Mouse (Mus musculus) bone marrow macrophage, adult 2 months (primary cell): ENCODE results near the gene Klre1. TPM values are rescaled to one million over a fixed set of nuclear protein-coding genes. Genes with fewer than 3 reads are reported as not detected.

Experiments
- H3K27ac ChIP-seq: 2 replicates; pipeline ENCODE4 v1.5.1; 2012; ENCODE audit warnings: low read depth, low read length; ENCODE audit not compliant: insufficient read depth
- H3K4me1 ChIP-seq: 2 replicates; pipeline ENCODE4 v1.6.1; 2012; ENCODE audit warnings: low read length; ENCODE audit not compliant: control insufficient read depth, insufficient read depth
- H3K4me3 ChIP-seq: 2 replicates; pipeline ENCODE4 v1.5.1; 2012; ENCODE audit warnings: mild to moderate bottlenecking, low read length, moderate library complexity; ENCODE audit not compliant: insufficient read depth
- CTCF ChIP-seq: IDR thresholded peaks from 2 replicates; pipeline ENCODE4 v1.5.1; 2012; ENCODE audit warnings: low read depth, mild to moderate bottlenecking, low read length, moderate library complexity
- POLR2A ChIP-seq: IDR thresholded peaks from 2 replicates; pipeline ENCODE4 v1.6.1; 2012; ENCODE audit warnings: mild to moderate bottlenecking, low read depth, low read length, borderline replicate concordance
- polyA plus RNA-seq: library from polyadenylated mRNA; stranded (reverse); fragments of >200 nt; gene quantifications from 2 replicates; pipeline ENCODE4 v1.2.4, GENCODE M21; 2012; ENCODE audit not compliant: missing spikeins, insufficient read depth, insufficient read length

Gene Klre1
- polyA plus RNA-seq, 1 experiment: not detected

GRCm38 (mm10) chr6:129541931-129542330 lies 35.8 kb upstream of the Klre1 start:
- Histone ChIP-seq H3K27ac (no peak overlapping the region), H3K4me3 (no peak overlapping the region), H3K4me1 (peaks cover 2% of the 10 kb centered on the region)
- no peak for TF ChIP-seq CTCF
- no peak for TF ChIP-seq POLR2A

GRCm38 (mm10) chr6:129542540-129542939 lies 35.2 kb upstream of the Klre1 start:
- peaks cover 6% of the 10 kb centered on the region for H3K4me1 ChIP-seq
- TF ChIP-seq POLR2A (no peak), CTCF (no peak)
- no peak overlapping the region for H3K4me3 ChIP-seq
- no peak overlapping the region for H3K27ac ChIP-seq

GRCm38 (mm10) chr6:129543709-129544606 lies 33.7 kb upstream of the Klre1 start:
- Histone ChIP-seq H3K4me3 (no peak overlapping the region), H3K4me1 (peaks cover 18% of the 10 kb centered on the region), H3K27ac (no peak overlapping the region)
- no peak for TF ChIP-seq POLR2A
- TF ChIP-seq CTCF: no peak

GRCm38 (mm10) chr6:129547277-129547676 lies 30.4 kb upstream of the Klre1 start:
- H3K4me3 ChIP-seq: no peak overlapping the region
- H3K4me1 ChIP-seq: peaks cover 20% of the 10 kb centered on the region
- no peak for TF ChIP-seq POLR2A
- TF ChIP-seq CTCF: no peak

DNA sequence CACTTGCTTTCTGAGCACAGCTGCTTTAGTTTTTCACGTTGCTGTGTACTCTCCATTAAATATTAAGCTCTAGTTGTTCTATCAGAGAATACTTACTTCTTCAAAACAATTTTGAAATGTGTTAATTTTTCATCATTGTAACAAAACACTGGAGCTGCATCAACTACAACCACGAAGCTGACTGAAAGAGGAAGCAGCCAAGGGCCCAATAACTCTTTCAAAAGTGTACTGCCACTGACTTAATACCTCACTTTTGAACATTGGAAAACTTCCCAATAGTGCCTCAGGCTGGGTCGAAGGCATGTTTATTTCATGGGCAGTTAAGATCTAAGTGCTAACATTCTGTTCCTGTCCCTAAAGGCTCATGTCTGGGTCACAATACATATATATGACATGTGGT lies 29.7 kb upstream of the Klre1 start:
- Histone ChIP-seq H3K4me3 (no peak overlapping the region), H3K4me1 (peaks cover 20% of the 10 kb centered on the region), H3K27ac (peak overlapping the region; percentile 50)
- TF ChIP-seq CTCF: no peak
- no peak for TF ChIP-seq POLR2A

More at GRCm38 (mm10) chr6:129547277-129547676, 30.4 kb upstream of the Klre1 start:
- no peak overlapping the region for H3K27ac ChIP-seq

DNA sequence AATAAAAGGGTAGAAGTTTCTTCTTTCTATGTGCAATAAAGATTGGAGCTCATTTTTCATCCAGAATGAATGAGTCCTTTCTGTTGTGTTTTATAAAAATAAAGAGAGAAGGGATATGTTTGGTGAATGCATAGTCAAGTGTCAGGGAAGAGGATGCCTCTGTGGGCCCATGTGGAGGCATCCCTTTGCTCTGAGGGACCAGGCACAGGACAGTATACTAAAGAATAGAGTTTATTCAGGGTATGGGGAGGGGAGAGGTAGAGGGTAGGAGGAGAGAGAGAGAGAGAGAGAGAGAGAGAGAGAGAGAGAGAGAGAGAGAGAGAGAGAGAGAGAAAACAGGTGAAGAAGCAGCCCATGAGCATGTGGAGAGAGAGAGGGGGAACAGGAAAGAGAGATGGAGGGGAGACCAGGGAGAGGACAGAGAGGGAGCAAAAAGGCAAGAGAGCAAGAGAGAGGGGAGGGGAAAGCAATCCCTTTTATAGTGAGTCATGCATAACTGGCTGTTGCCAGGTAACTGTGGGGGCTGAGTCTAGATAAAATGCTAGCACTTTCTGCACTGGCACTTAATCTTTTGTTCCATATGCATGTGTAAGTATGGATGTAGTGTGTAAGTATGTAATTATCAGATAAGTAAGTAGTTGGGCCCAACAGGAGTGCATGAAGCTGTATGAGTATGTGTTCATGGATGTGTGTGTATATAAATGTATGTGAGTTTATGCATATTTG lies 20.2 kb upstream of the Klre1 start:
- H3K4me3 ChIP-seq: no peak overlapping the region
- no peak overlapping the region for H3K27ac ChIP-seq
- no peaks in the 10 kb centered on the region for H3K4me1 ChIP-seq
- TF ChIP-seq CTCF: no peak
- TF ChIP-seq POLR2A: no peak

- no peak overlapping the region for H3K4me3 ChIP-seq
- H3K4me1 ChIP-seq: no peaks in the 10 kb centered on the region
- TF ChIP-seq POLR2A (no peak), CTCF (peak; percentile 69)
- no peak overlapping the region for H3K27ac ChIP-seq
These were observed 18.6 kb upstream of the Klre1 start for GRCm38 (mm10) chr6:129558946-129559640.

- H3K27ac ChIP-seq: no peak overlapping the region
- H3K4me3 ChIP-seq: no peak overlapping the region
- TF ChIP-seq CTCF: no peak
- TF ChIP-seq POLR2A: no peak
- no peaks in the 10 kb centered on the region for H3K4me1 ChIP-seq
These were observed 18.1 kb upstream of the Klre1 start for GRCm38 (mm10) chr6:129559641-129560027.

GRCm38 (mm10) chr6:129565257-129565656 lies 12.4 kb upstream of the Klre1 start:
- Histone ChIP-seq H3K27ac (no peak overlapping the region), H3K4me3 (no peak overlapping the region), H3K4me1 (peaks cover 7% of the 10 kb centered on the region)
- no peak for TF ChIP-seq POLR2A
- TF ChIP-seq CTCF: no peak

DNA sequence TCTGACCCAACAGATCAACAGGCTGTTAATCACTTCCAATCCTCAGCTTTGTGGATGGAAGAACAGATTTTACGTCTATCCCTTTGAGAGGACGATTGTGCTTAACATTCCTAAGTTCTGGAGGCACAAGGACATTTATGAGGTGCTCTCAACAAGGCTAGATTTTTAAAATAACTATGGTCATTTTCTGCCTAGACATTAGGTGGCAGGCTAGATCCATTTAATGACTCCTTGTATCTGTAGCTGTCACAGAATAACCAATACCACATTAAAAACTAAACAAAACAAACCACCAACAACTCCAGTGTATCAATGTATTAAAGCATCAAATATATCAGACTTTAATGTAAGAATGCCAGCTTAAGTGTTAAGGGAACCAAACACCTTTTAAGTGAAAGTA lies 2.4 kb upstream of the Klre1 start:
- Histone ChIP-seq H3K4me3 (no peak overlapping the region), H3K4me1 (no peaks in the 10 kb centered on the region), H3K27ac (no peak overlapping the region)
- TF ChIP-seq CTCF (no peak), POLR2A (no peak)
